Mouse (Mus musculus) ES-E14 (cell line): ENCODE data around the gene Ablim1.

Experiments
- CHD2 ChIP-seq: IDR thresholded peaks from 2 replicates; pipeline ENCODE4 v1.6.1; 2014; ENCODE audit warnings: mild to moderate bottlenecking, low read depth, low read length, inconsistent platforms
- HCFC1 ChIP-seq: IDR thresholded peaks from 2 replicates; pipeline ENCODE4 v1.6.1; 2012; ENCODE audit warnings: low read length, inconsistent platforms, borderline replicate concordance; ENCODE audit not compliant: insufficient read depth
- MAFK ChIP-seq: IDR thresholded peaks from 2 replicates; pipeline ENCODE4 v1.6.1; 2014; ENCODE audit warnings: mild to moderate bottlenecking, low read depth, low read length, inconsistent platforms; ENCODE audit not compliant: insufficient read depth
- ZC3H11A ChIP-seq: IDR thresholded peaks from 2 replicates; pipeline ENCODE4 v1.6.1; 2012; ENCODE audit warnings: low read depth, mild to moderate bottlenecking, inconsistent platforms, low read length, borderline replicate concordance
- ZNF384 ChIP-seq: IDR thresholded peaks from 2 replicates; pipeline ENCODE4 v1.6.1; 2012; ENCODE audit warnings: low read depth, low read length, inconsistent platforms

GRCm38 (mm10) chr19:57188553-57188952, 126.2 kb downstream of the Ablim1 start:
- TF ChIP-seq MAFK: no peak
- TF ChIP-seq ZC3H11A: no peak
- no peak for TF ChIP-seq CHD2
- no peak for TF ChIP-seq ZNF384
- TF ChIP-seq HCFC1: no peak
